Mouse (Mus musculus) embryo, embryonic 9.5 days (tissue): ENCODE data around the gene Aplp2.

Experiments
- DNase-seq: peaks from one replicate; pipeline ENCODE4 v3.0.0-alpha.2; 2017; ENCODE audit errors: extremely low spot score

Aplp2 gene

GRCm38 (mm10) chr9:31126079-31126478 lies 85.5 kb downstream of the Aplp2 start:
- no peak for DNase-seq

- no peak for DNase-seq
These were observed 89.1 kb downstream of the Aplp2 start for GRCm38 (mm10) chr9:31122464-31123030.

- DNase-seq, result no peak
These were observed 91.1 kb downstream of the Aplp2 start for GRCm38 (mm10) chr9:31120533-31120915.

DNA sequence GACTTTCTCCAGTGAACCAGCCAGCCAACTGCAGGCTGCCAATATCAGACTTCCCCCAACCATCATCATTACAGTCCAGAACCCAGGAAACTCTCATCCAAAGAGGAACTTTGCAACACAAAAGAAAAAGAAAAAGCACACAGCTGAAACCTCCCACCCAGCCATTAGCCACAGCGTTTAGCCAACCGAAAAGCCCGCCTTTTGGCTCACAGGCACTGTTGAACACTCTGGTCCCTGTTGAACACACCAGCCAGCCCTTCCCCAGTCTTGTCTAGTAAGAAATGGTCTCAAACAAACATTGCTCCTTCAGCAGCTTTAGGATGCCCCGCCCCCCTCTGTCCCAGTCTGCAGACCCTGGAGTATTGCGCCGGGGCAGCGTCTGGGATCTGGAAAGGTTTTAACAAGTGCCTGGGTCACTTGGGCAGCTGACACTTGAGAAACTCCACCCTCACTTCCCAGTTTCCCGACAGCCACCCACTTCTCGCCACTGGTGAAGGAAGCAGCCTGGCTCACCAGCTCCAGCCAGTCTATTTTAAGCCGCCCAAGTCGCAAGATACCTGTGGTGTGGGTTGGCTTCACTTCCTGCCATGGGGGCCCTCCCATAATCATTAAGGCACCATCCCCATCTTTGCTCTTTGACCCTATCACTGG lies 91.6 kb downstream of the Aplp2 start:
- DNase-seq, result no peak

DNA sequence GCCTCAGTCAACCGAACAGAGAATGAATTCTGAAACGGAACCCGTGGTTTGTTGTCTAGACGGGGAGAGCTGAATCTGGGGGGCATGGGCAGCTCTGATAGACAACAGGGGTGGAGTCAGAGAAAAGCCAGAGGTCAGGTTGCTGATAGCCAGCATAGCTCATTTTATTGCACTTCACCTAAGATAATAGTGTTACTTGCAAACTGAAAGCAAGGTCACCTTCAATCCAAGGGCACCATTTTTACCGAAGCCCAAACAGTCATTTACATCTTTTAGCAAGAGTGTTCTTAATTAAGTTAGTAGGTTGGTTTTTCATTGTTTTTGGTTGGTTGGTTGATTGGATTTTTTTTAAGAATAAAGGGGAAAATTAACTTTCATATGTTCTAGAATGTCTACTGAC lies 92.2 kb downstream of the Aplp2 start:
- DNase-seq, result no peak

- DNase-seq, result peak; percentile 66
These were observed 92.9 kb downstream of the Aplp2 start for GRCm38 (mm10) chr9:31118520-31119298.

DNA sequence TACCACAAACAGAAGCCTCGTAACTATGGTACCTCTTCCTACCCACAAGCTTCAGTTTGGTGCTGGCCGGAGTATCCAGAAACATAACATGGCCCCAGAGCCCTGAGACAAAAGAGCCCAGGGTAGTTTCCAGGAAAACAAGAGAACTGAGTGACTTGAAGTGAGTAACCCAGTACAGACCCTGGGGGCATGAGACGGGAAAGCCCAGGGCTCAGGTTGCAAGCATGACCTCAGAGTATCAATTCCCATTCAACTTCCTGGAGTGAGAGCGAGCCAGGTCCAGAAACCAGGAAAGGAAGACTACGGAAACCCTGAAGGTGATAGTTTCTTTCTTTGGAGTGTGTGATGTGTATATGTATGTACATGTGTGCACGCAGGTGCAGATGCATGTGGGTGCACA lies 94.1 kb downstream of the Aplp2 start:
- no peak for DNase-seq

GRCm38 (mm10) chr9:31117088-31117487 lies 94.5 kb downstream of the Aplp2 start:
- DNase-seq, result no peak

GRCm38 (mm10) chr9:31115586-31115985 lies 96.0 kb downstream of the Aplp2 start:
- DNase-seq, result no peak

DNA sequence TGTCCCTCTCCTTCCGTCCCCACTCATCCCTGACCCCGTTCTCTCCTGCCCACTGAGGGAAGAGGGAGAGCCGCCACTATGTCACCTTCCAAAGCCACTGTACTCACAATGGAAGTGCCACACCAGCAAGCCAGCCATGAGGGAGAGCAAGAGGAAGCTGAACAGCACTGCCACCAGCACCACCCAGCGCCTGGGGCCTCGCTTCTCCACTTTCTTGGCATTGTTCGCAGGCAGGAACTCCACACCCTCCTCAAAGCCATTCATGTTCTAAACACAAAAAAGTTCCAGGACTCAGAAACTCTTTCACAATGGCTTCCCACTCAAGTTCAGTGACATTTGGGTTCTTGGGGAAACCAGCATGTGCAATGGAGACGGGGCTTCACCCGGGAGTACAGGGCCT lies 103.2 kb downstream of the Aplp2 start:
- no peak for DNase-seq
